Mouse (Mus musculus) stomach, postnatal 0 days (tissue): ENCODE measurements around the gene Retreg1.

Source experiments
- CTCF ChIP-seq: IDR thresholded peaks from 2 replicates; pipeline ENCODE4 v1.5.1; 2016; ENCODE audit warnings: antibody characterized with exemption, low read depth, mild to moderate bottlenecking, moderate library complexity
- EP300 ChIP-seq: optimal IDR thresholded peaks from 2 replicates; pipeline ENCODE3; 2016; ENCODE audit warnings: antibody characterized with exemption

DNA sequence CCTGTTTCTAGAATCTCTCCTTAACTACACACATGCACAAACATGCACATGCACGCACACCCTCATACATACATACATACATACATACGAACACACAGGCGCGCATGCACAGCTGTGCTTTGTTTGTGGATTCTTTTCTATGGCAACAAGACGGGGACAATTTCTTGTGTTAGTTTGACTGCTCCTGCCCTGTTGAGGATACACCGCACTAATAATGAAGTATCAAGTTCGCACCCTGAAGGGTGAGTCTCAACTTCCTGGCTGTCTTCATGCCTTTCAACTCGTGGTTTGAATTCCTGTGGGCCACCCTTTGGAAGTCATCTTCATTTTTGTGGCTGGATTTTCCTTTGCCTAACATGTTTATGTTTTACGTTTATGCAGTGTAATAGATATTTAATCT lies 29.7 kb downstream of the Retreg1 start:
- TF ChIP-seq EP300 (no peak), CTCF (no peak)
